Mouse (Mus musculus): ENCODE measurements at regions not wholly inside any gene's neighbourhood (a gene's known extent, or its start where the extent isn't known, plus 50 kb on each side); places are given as distances from the start of the nearest gene placed in this dataset.
"Not testable (repeated sequence)": the region's sequence is repeated elsewhere in the genome, so short reads cannot be mapped to it uniquely, and the experiment has no call there.

GRCm38 (mm10) chr1:51411726-51412125 lies 66.5 kb downstream of the Nabp1 start:
- no peak for DNase-seq

GRCm38 (mm10) chr1:51403632-51404031 lies 74.6 kb downstream of the Nabp1 start:
- DNase-seq = no peak

DNA sequence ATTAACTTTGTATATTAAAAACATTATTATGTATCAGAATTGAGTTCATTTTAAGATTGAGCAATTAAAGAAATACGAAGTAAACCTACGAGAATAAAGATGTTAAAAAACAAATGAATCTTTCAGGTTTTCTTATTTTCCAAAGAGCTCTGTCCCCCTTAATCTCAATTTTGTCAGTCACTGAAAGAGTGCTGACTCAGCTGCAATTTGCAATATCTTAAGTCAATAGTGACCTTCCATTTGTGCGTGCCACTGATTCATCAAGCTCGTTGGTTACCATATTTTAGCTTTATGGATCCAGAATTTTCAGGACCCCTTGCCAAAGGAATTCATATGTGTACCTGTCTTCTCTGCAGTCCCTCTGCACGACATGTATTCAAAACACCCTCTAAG lies 75.7 kb downstream of the Nabp1 start:
- no peak for DNase-seq

- DNase-seq = no peak
Measured at GRCm38 (mm10) chr1:51401846-51402532, 76.2 kb downstream of the Nabp1 start.

GRCm38 (mm10) chr1:51400541-51400940 lies 77.7 kb downstream of the Nabp1 start:
- DNase-seq = not testable (repeated sequence)

DNA sequence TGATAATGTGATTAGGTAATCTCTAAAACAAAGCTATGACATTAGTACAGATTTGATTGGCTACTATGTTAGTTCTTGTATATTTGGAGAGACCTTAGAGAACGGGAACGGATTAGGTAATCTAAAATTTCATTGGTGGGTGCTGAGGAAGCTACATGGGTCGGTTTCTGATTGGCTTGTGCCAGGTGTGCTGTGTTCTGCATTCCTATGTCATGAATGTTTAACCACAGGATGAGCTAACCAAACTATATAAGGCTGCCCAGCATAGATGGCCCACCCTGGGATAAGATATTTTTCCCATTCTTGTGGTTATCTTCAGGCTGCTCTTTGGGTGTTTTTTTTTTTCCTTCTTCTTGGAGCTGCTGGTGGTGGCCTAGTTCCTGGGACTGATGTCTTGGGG lies 91.4 kb downstream of the Nabp1 start:
- no peak for DNase-seq

- DNase-seq = no peak
Measured at GRCm38 (mm10) chr1:51384051-51384450, 94.2 kb downstream of the Nabp1 start.

- DNase-seq = peak; percentile 33 to 52
Measured at GRCm38 (mm10) chr1:51380240-51380639, 91.3 kb downstream of the Cavin2 start.

DNA sequence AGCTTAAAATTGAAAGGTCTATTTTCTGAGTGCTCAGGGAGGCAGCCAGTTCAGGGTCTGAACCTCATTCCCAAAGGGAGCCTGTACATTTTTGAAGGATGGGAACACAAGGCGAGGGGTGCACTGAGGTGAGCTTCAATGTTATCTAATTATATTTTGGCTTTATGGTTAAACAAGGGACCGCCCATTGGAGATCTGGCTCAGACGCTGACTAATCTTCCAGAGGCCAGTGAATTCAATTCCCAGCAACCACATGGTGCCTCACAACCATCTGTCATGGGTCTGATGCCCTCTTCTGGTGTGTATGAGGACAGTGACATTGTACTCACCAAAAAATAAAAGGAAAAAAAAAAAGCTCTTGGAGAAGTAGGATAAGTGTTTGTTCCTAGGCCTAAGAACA lies 78.7 kb downstream of the Cavin2 start:
- DNase-seq = no peak

DNA sequence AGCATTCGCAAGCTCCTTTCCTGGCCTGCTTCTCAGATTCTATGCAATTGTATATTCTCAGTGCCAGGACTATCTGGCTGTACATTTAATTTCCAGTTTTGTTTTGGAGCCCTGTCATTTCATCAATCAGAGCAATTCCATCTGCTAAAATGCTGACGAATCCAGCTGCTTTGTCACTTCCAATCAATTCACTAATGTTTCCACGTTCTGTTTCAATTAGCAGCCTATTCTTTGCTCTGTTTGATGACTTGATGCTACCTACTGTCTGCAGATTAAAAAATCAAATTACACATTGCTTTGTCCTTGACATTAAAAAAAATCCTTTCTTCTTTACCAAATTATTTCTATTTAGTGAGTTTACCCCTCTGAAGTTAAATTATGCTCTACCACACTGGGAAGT lies 71.2 kb downstream of the Cavin2 start:
- no peak for DNase-seq

Measured in kidney, postnatal 4 days (tissue).